Mouse (Mus musculus): ENCODE results near the gene Gm10647.
"Not testable (repeated sequence)": the region's sequence is repeated elsewhere in the genome, so short reads cannot be mapped to it uniquely, and the experiment has no call there.

DNA sequence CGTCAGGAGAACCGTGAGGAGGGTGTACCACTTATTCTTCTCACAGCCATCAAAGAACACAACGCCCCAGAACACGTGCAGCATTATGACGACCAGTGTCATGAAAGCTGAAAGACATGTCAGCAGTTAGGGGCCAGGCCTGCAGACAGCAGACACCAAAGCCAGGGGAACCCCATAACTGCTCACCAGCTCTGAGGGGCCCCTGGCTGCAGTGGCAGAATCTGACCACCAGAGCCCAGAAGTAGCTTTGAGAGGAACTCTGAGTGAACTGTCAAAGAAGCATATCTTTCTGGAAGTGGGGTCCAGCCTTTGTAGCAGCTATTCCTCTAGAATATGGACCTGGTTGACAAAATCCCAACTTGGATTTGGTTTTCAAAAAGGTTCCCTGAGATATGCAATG lies 25.4 kb downstream of the Gm10647 start:
- TF ChIP-seq POLR2A (IDR thresholded peaks at IDR 0.05; ENCODE audit: extremely low read depth, insufficient read depth, low read length); CTCF (IDR thresholded peaks at IDR 0.05; ENCODE audit: low read depth, low read length): not testable (repeated sequence)
